Mouse (Mus musculus) duodenum, adult 2 months (tissue): Measurements from ENCODE around the gene Ctf1. TPM values are rescaled to one million over a fixed set of nuclear protein-coding genes. Genes with fewer than 3 reads are reported as not detected.

Experiments
- polyA plus RNA-seq: library from polyadenylated mRNA; depleted of rRNA; stranded (reverse); fragments of >200 nt; gene quantifications from 2 replicates; pipeline ENCODE4 v1.2.3, GENCODE M21; 2012; ENCODE audit warnings: low replicate concordance; rRNA removed

Gene Ctf1
- 18.0 and 22.0 TPM in 2 replicates for polyA plus RNA-seq

DNA sequence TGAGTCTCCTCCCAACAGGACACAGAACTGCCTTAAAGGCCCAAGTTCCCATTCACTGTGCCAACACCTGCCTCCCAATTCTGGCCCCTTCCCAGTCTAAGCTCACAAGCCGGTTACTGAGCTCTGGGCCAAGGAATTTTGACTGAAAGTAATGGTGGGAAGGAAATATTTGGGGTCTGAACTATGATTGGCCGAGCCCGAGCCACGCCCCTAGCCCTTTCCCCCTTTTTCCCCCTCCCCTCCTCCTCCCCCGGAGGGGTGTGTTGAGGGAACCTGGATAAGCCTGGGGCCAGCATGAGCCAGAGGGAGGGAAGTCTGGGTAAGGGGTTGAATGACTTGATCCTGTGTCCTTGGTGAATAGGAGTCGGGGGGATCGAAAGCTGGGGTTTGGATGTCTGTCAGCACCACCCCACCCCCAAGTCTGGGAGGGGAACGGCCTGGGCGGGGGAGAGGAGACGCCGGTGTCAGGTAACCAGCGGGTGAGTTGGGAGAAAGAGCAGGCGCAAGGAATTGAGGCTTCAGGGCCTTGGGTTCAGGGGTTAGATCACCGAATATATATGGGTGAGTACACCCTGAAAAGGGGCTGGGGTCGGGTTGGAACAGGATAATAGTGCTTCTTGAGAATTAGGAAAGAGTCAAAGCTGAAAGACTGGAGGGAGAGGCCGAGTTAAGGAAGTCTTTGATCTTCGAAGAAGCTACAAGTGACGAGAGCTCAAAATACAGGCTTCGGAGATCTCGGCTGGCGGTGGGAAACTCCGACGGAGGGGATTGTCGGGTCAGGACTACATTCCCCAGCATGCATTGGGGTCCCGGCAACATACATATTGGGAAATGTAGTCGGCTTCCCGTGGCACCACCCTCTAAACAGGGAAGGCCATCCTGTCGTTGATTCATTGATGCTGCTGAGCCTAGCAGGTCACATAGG is at the start of gene Ctf1:
Gene Ctf1 (plus strand): TSS at position 276 of the 925 bp plus-strand sequence.

GRCm38 (mm10) chr7:127708207-127709078 is 4.1 kb upstream of the Ctf1 start, which contains the start of gene Bcl7c:
Gene Bcl7c (minus strand): TSS chr7:127708933.

GRCm38 (mm10) chr7:127732066-127732465 is 19.5 kb downstream of the Ctf1 start, which contains the start of gene Ctf2:
Gene Ctf2 (minus strand): TSS chr7:127732166.

GRCm38 (mm10) chr7:127744366-127745045 is 32.0 kb downstream of the Ctf1 start, which contains the start of gene Fbxl19:
Gene Fbxl19 (plus strand): TSS chr7:127744543.

Other genes starting within 250 kb of the Ctf1 start
- 36.5 and 43.2 TPM in 2 replicates for gene Fbrs, start 233.5 kb upstream of the Ctf1 start, polyA plus RNA-seq
- 17.5 and 20.0 TPM in 2 replicates for gene Srcap, start 200.8 kb upstream of the Ctf1 start, polyA plus RNA-seq
- 5.6 and 10.2 TPM in 2 replicates for gene Gm42715, start 193.2 kb upstream of the Ctf1 start, polyA plus RNA-seq
- 1.2 and 3.0 TPM in 2 replicates for gene Tmem265, start 151.3 kb upstream of the Ctf1 start, polyA plus RNA-seq
- 28.3 and 32.0 TPM in 2 replicates for gene Phkg2, start 139.4 kb upstream of the Ctf1 start, polyA plus RNA-seq
- gene Ccdc189, start 124.1 kb upstream of the Ctf1 start, polyA plus RNA-seq = 0.97 and 1.6 TPM in 2 replicates
- gene Rnf40, start 124.0 kb upstream of the Ctf1 start, polyA plus RNA-seq = 15.9 and 16.2 TPM in 2 replicates
- 3.0 and 7.2 TPM in 2 replicates for gene Zfp629, start 96.9 kb upstream of the Ctf1 start, polyA plus RNA-seq
- 30.7 and 46.2 TPM in 2 replicates for gene Bcl7c, start 3.8 kb upstream of the Ctf1 start, polyA plus RNA-seq
- not detected in 2 replicates for gene Ctf2, start 19.4 kb downstream of the Ctf1 start, polyA plus RNA-seq
- gene Fbxl19, start 31.8 kb downstream of the Ctf1 start, polyA plus RNA-seq = 51.0 and 74.6 TPM in 2 replicates
- gene Orai3, start 57.1 kb downstream of the Ctf1 start, polyA plus RNA-seq = 23.5 and 26.0 TPM in 2 replicates
- gene Setd1a, start 63.9 kb downstream of the Ctf1 start, polyA plus RNA-seq = 6.8 and 8.0 TPM in 2 replicates
- not detected in 2 replicates for gene Gm49388, start 72.9 kb downstream of the Ctf1 start, polyA plus RNA-seq
- gene Hsd3b7, start 87.9 kb downstream of the Ctf1 start, polyA plus RNA-seq = 39.8 and 42.6 TPM in 2 replicates
- gene Stx4a, start 111.6 kb downstream of the Ctf1 start, polyA plus RNA-seq = 40.2 and 59.7 TPM in 2 replicates
- gene Stx1b, start 111.8 kb downstream of the Ctf1 start, polyA plus RNA-seq = 2.0 and 3.3 TPM in 2 replicates
- 9.2 and 11.9 TPM in 2 replicates for gene Zfp646, start 163.5 kb downstream of the Ctf1 start, polyA plus RNA-seq
- 5.1 and 6.8 TPM in 2 replicates for gene Zfp668, start 164.1 kb downstream of the Ctf1 start, polyA plus RNA-seq
- gene Prss53, start 178.2 kb downstream of the Ctf1 start, polyA plus RNA-seq = 1.5 and 1.8 TPM in 2 replicates
- 0.49 TPM in 1 of 2 replicates, not detected in the other for gene Gm21974, start 182.7 kb downstream of the Ctf1 start, polyA plus RNA-seq
- 81.2 and 108 TPM in 2 replicates for gene Vkorc1, start 182.9 kb downstream of the Ctf1 start, polyA plus RNA-seq
- gene Bckdk, start 191.3 kb downstream of the Ctf1 start, polyA plus RNA-seq = 81.7 and 85.2 TPM in 2 replicates
- 6.3 and 8.2 TPM in 2 replicates for gene Kat8, start 199.8 kb downstream of the Ctf1 start, polyA plus RNA-seq
- gene Prss8, start 217.4 kb downstream of the Ctf1 start, polyA plus RNA-seq = 33.6 and 89.6 TPM in 2 replicates
- gene Prss36, start 234.0 kb downstream of the Ctf1 start, polyA plus RNA-seq = 4.5 and 5.9 TPM in 2 replicates